Mouse (Mus musculus): ENCODE data around the gene Gm4791.

Gene Gm4791

GRCm38 (mm10) chr9:46998338-46998791 is at the start of gene Gm4791:
Gene Gm4791 (plus strand): TSS chr9:46998741.
- DNase-seq (ENCODE audit: low spot score): no peak

GRCm38 (mm10) chr9:46956286-46956685 is 42.3 kb upstream of the Gm4791 start:
- DNase-seq (ENCODE audit: low spot score): no peak

DNA sequence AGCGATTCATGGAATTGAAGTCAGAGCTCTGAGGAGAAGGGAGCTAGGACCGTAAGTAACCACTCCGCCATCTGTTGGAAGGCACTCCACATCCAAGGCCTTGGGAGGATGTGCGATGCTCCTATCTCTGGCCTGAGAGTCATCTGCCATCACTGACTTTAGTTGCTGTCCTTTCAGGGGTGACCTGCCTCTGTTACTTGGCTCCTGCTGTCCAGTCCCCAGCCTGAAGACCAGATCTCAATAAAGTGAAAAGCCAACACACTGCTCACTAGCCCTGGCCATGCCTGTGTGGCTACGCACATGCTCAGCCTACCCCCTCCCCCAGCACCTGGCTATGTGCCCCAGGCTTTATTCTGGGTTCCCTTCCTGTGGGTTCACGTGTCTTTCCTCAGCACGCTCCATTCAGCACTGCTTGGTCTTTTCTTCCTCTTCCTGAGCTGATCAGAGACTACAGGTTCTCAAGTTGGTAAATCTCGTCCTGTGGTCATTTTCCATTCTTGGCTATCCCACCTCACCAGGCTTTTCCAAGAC is 41.1 kb upstream of the Gm4791 start:
- DNase-seq (ENCODE audit: low spot score): no peak

- no peak for DNase-seq (ENCODE audit: low spot score)
Observed at GRCm38 (mm10) chr9:46966028-46966427, 32.5 kb upstream of the Gm4791 start.

GRCm38 (mm10) chr9:46968970-46969369 is 29.6 kb upstream of the Gm4791 start:
- no peak for DNase-seq (ENCODE audit: low spot score)

DNA sequence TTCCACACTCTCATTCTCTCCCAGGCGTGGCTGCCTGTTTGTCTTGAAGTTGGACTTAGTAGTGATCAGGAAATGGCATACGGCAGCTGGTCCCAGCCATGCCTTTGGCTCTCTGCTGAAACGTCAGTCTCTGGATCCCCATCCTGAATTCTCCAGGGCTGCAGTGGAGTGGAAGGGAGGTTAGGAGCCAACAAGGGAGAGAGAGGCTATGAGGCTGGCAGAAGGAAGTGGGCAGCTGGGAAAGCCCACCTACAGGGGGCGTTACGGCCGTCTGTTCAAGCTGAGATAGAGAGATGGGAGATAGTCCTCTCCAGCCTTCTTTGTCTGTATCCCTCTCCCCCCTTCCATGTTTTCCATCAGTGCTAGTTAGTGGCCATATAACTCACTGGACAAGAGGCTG is 29.1 kb upstream of the Gm4791 start:
- DNase-seq (ENCODE audit: low spot score): no peak

DNA sequence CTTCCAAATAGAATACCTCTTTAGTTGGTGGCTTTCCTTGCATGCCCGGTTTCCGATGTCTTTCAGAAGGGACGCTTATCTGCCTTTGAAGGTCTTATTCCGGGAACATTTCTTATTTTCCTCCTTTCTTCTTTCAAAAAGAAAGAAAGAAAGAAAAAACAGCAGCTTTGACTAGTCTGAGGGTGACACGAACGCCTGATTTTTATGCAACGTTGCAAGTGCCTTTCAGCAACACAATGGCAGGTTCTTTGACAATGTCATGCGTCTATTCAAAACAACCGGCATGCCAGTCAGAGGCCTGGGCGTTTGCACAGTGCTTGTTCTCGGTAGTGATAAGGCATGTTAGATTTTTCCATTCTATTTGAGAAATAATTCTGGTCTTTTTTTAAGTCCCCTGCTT is 19.7 kb upstream of the Gm4791 start:
- no peak for DNase-seq (ENCODE audit: low spot score)

DNA sequence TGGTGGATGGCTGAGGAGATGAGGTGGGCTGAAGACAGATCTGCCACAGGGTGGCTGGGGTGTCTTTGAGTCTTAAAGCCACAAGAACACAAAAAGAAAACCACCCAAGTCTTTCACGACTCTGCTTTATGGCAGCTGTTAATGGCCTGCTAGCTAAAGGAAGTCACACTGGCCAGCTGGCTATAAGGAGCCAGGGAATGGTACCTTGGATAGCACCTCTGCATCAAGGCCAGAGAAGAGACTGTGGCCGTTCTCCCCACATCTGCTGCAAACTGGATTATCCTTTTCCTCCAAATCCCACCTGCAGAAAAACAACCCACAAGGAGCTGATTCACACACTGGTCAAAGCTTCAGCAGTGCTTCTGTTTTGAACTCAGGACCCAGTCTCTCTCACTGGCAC is 18.4 kb upstream of the Gm4791 start:
- no peak for DNase-seq (ENCODE audit: low spot score)

DNA sequence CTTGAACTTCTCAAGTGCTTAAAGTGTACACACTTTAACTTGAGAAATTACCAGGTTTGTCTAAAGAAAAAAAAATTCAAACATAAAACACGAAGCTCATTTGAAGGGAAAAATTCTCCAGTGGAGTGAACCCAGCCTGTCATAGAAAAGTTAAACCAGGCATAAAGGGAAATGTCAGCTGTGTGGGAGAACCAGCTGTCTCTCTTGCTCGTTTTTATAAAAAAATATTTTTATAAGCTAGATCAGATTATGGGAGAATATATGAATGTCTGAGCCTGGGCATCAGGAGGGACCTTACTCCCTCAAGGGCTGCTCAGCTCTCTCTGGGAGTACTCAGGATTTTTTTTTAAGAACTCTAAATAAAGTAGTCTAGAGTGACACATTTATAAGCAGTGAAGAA is 15.1 kb upstream of the Gm4791 start:
- no peak for DNase-seq (ENCODE audit: low spot score)

DNA sequence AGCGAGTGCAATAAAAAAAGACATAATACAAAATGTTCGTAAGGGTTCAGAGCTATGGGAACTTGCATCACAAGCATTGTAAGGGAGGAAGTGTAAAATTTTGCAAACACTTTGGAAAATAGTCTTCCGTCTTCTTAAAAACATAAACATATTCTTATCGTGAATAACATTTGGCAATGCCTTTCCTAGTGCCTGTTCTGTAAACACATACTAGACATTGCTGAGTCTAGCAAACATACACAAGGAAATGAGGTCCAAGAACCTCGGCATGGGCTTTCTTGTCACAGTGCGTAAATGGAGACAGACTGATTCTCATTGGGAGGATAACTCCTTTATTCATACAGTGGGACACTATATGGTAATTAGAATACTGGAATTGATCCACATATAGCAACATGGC is 43.0 kb downstream of the Gm4791 start:
- DNase-seq (ENCODE audit: low spot score): no peak
